Mouse (Mus musculus) intestine, embryonic 16.5 days (tissue): ENCODE data around the gene Slc16a9. TPM values are rescaled to one million over a fixed set of nuclear protein-coding genes. Genes with fewer than 3 reads are reported as not detected.

Experiments
- ATAC-seq: fragments of 200-750 bp; cut with Nextera tagmentation; 2 replicates; pipeline ENCODE4 v1.8.0; 2017; ENCODE audit warnings: moderate TSS enrichment, moderate library complexity
- H3K27ac ChIP-seq: fragments of 300-500 bp; sonication (generic); 2 replicates; pipeline ENCODE4 v1.5.1; 2014; ENCODE audit warnings: mild to moderate bottlenecking, low read length
- H3K27me3 ChIP-seq: fragments of 300-500 bp; sonication (generic); replicated peaks from 2 replicates; pipeline ENCODE4 v1.6.1; 2014; ENCODE audit warnings: low read length, control low read depth, mixed read lengths; ENCODE audit not compliant: control insufficient read depth, insufficient read depth
- H3K36me3 ChIP-seq: fragments of 300-500 bp; sonication (generic); 2 replicates; pipeline ENCODE4 v1.6.1; 2014; ENCODE audit warnings: low read length, control low read depth; ENCODE audit not compliant: control insufficient read depth, insufficient read depth
- H3K4me1 ChIP-seq: fragments of 300-500 bp; sonication (generic); 2 replicates; pipeline ENCODE4 v1.6.1; 2014; ENCODE audit warnings: low read length, control low read depth, mixed read lengths; ENCODE audit not compliant: control insufficient read depth, insufficient read depth
- H3K4me2 ChIP-seq: fragments of 300-500 bp; sonication (generic); 2 replicates; pipeline ENCODE4 v1.6.1; 2014; ENCODE audit warnings: low read depth, low read length, control low read depth
- H3K4me3 ChIP-seq: fragments of 300-500 bp; sonication (generic); 2 replicates; pipeline ENCODE4 v1.5.1; 2014; ENCODE audit warnings: mild to moderate bottlenecking, low read length
- H3K9ac ChIP-seq: fragments of 300-500 bp; sonication (generic); 2 replicates; pipeline ENCODE4 v1.6.1; 2014; ENCODE audit warnings: low read depth, low read length
- H3K9me3 ChIP-seq: fragments of 300-500 bp; sonication (generic); 2 replicates; pipeline ENCODE4 v1.6.1; 2016; ENCODE audit warnings: low read length, control low read depth; ENCODE audit not compliant: control insufficient read depth
- WGBS: fragments of 180-500 bp; shearing (Covaris S2); extraction: QIAGEN DNeasy Blood & Tissue Kit; methylation state at CpG from one replicate; pipeline ENCODE4 v1.1.7; 2014; 5-methylcytosine and 5-hydroxymethylcytosine counted together
- polyA plus RNA-seq: library from polyadenylated mRNA; unstranded; fragments of >200 nt; fragmentation: Nextera tagmentation; extraction: Ambion mirVana; gene quantifications from 2 replicates; pipeline ENCODE4 v1.2.1, GENCODE M21; 2015

The Slc16a9 gene
- polyA plus RNA-seq, 1 experiment from 2014 or later, result 0.50 TPM

DNA sequence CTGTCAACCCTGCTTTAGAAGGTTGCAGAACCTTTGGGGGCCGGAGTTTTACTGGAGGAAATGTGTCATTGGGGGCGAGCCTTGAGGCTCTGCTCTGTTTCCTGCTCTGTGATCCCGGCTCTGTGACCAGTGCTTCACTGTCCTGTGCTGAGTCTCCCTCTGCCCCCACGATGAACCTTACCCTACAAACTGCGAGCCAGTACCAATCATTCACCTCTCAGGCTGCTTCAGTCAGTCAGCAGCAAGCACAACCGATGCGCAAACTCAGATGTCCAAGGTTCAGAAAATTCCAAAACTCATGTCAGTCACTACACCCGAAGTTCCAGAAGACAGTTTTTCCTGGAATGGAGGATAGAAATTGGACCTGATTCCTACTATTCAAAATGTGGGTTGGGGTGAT, 64.5 kb downstream of the Slc16a9 start:
- no peak overlapping the region for H3K27ac ChIP-seq
- 91% methylated on average over 8 of the region's 8 CpGs for WGBS
- no peaks in the 10 kb centered on the region for H3K9me3 ChIP-seq
- H3K9ac ChIP-seq, result no peak overlapping the region
- no peaks in the 10 kb centered on the region for H3K4me1 ChIP-seq
- no peak overlapping the region for H3K4me2 ChIP-seq
- no peaks in the 10 kb centered on the region for H3K36me3 ChIP-seq
- H3K4me3 ChIP-seq, result no peak overlapping the region
- no peak for ATAC-seq
- H3K27me3 ChIP-seq, result no peaks in the 10 kb centered on the region

DNA sequence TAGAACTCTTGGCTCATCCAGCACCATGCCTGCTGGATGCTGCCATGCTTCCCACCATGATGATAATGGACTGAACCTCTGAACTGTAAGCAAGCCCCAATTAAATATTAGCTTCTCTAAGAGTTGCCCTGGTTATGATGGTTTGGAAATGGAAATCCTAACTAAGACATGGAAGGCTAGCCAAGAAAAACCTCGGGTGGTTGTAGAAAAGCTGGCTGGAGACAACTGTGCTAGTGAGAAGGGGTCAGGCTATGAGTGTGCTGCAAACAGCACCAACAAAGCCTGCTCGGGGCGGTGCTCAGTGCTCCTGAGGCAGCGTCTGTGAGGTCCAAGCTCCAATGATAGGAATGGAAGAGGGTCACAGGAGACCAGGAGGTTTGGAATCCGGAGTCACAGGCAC, 65.7 kb downstream of the Slc16a9 start:
- Histone ChIP-seq H3K27ac (no peak overlapping the region), H3K27me3 (no peaks in the 10 kb centered on the region), H3K4me1 (no peaks in the 10 kb centered on the region), H3K4me2 (no peak overlapping the region), H3K9ac (no peak overlapping the region), H3K9me3 (no peaks in the 10 kb centered on the region), H3K4me3 (no peak overlapping the region), H3K36me3 (no peaks in the 10 kb centered on the region)
- WGBS, result 84% methylated on average over 5 of the region's 5 CpGs
- no peak for ATAC-seq

DNA sequence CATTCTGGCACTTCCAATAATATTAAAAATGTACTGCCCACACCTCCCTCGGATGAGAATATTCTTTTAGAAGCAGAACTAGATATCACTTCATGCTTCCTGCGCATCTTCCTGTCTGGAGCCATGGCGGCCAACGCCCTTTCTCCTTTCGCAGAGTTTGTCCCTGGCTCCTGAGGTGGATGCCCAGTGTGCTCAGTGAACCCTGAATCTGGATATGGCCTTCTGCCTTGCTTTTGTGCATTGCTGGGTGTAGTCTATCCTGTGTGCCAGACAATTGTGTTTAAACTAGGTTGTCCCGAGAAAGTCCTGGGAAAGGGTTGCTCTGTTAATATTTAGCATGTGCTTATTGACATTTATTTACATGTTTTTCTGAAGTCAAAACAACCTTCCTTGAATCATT, 71.0 kb downstream of the Slc16a9 start:
- no peaks in the 10 kb centered on the region for H3K27me3 ChIP-seq
- H3K9ac ChIP-seq, result no peak overlapping the region
- ATAC-seq, result no peak
- H3K4me2 ChIP-seq, result no peak overlapping the region
- H3K4me3 ChIP-seq, result no peak overlapping the region
- H3K9me3 ChIP-seq, result no peaks in the 10 kb centered on the region
- no peaks in the 10 kb centered on the region for H3K36me3 ChIP-seq
- no peaks in the 10 kb centered on the region for H3K4me1 ChIP-seq
- 84% methylated on average over 6 of the region's 6 CpGs for WGBS
- H3K27ac ChIP-seq, result no peak overlapping the region

DNA sequence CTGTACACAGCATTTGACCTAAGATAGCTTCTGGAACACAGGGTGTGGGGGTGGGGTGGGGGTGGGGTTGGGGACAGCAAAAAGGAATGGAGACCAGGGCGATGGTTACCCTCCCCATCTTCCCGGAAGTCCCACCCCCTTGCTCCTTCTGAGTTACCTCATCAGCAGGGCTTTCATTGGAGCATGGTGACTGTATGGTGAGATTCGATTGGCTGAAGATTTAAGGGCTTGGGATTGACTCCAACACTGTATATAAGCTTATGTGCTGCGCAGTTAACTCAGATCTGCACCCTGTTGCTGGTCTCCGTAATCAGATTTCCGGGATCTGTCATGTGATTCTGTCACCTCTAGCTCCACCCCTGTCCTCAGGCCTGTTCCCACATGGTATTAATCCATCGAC, 72.0 kb downstream of the Slc16a9 start:
- no peak overlapping the region for H3K4me3 ChIP-seq
- no peak overlapping the region for H3K9ac ChIP-seq
- no peaks in the 10 kb centered on the region for H3K27me3 ChIP-seq
- no peaks in the 10 kb centered on the region for H3K36me3 ChIP-seq
- no peak overlapping the region for H3K27ac ChIP-seq
- 90% methylated on average over 7 of the region's 7 CpGs for WGBS
- no peak overlapping the region for H3K4me2 ChIP-seq
- ATAC-seq, result no peak
- H3K9me3 ChIP-seq, result no peaks in the 10 kb centered on the region
- no peaks in the 10 kb centered on the region for H3K4me1 ChIP-seq

DNA sequence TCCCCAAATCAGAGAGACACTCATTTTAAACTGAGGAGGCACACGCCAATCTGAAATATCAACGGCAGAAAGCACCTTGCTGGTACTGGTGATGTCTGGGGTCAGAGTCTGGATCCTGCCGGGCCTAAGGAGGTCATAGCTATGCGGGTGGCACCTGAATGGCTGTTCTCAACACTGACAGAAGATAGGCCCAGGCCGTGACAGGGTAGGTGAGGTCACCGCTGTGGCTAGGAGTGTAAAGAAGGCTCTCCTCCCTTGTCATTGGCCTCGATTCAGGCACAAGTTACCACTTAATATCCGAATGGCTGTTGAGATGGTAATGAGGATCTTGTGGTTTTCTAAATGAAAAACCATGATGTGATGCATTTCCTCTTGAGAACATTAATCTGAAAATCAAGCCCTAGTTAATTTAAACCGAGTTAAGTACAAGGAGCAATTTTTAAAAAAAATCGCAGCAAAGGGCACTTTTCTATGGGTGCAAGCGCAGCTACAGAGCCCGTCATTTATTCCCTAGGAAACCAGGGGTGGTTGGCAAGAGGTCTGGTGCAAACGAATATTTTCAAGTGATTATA, 72.6 kb downstream of the Slc16a9 start:
- no peaks in the 10 kb centered on the region for H3K36me3 ChIP-seq

DNA sequence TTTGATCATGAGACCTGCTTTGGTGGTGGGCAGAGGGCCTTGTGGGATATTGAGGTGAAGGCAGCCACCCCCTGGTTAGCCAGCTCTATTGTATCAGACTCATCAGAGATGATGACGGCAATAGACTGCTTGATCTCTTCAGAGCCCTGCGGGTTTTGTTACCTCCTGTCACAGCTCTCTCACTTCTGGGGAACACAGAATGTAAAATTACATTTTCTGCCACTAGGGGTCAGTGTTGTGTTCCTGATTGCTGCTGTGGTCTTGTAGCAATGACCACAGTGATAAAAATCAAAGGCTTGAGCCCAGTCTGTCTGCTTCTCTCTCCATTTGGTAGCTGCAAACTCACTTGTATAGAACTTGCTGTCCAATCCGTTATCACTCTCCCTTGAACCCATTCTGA, 73.7 kb downstream of the Slc16a9 start:
- no peak for ATAC-seq
- H3K4me2 ChIP-seq, result no peak overlapping the region
- H3K27ac ChIP-seq, result no peak overlapping the region
- H3K27me3 ChIP-seq, result no peaks in the 10 kb centered on the region
- H3K36me3 ChIP-seq, result no peaks in the 10 kb centered on the region
- no peaks in the 10 kb centered on the region for H3K9me3 ChIP-seq
- no peaks in the 10 kb centered on the region for H3K4me1 ChIP-seq
- no peak overlapping the region for H3K4me3 ChIP-seq
- H3K9ac ChIP-seq, result no peak overlapping the region
- 3% methylated on average over 3 of the region's 3 CpGs for WGBS

More for the DNA sequence above, 72.6 kb downstream of the Slc16a9 start:
- no peak overlapping the region for H3K4me3 ChIP-seq
- H3K4me2 ChIP-seq, result no peak overlapping the region
- H3K27ac ChIP-seq, result no peak overlapping the region
- 85% methylated on average over 13 of the region's 13 CpGs for WGBS
- H3K9me3 ChIP-seq, result no peaks in the 10 kb centered on the region
- no peaks in the 10 kb centered on the region for H3K27me3 ChIP-seq
- ATAC-seq, result no peak
- H3K4me1 ChIP-seq, result no peaks in the 10 kb centered on the region
- no peak overlapping the region for H3K9ac ChIP-seq

DNA sequence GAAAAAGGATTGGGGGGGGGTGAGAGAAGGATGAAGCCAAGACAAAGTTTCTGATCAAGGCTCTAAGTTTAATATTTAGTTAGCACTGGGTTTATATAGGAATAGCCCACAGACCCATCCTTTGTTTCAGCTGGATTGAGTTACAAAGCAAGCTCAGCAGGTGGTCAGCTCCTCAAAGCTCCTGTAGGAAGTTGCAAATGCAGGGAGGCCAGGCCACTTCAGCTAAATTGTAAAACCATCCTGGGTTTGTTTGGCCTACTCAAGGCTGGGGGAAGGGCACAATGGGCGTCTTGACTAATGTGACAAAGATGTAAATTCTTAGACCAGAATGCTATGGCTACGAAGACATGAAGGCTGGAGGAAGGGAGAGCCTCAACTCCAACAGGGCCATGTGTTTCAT, 80.6 kb downstream of the Slc16a9 start:
- ATAC-seq, result no peak
- H3K27ac ChIP-seq, result no peak overlapping the region
- no peaks in the 10 kb centered on the region for H3K27me3 ChIP-seq
- H3K9ac ChIP-seq, result no peak overlapping the region
- no peaks in the 10 kb centered on the region for H3K36me3 ChIP-seq
- 22% methylated on average over 2 of the region's 2 CpGs for WGBS
- no peak overlapping the region for H3K4me2 ChIP-seq
- no peak overlapping the region for H3K4me3 ChIP-seq
- H3K4me1 ChIP-seq, result no peaks in the 10 kb centered on the region
- H3K9me3 ChIP-seq, result no peaks in the 10 kb centered on the region

DNA sequence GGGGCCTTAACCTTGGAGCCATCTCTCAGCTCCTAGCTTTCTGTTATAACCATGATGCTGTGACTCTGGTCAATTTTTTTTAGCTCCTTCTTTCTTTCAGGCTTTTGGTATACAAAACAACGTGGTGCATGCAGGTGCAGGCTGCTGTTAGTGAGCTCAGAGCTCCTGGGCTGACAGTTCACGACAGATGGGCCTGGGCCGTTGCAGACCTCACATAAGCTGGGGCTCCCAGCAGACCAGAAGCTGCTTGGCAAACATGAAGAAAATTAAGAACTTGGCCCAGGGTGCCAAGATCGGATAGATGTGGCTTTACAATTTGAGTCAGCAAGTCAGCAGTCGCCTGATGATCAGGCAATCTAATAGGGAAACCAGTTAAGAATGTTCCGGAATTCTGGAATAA, 82.4 kb downstream of the Slc16a9 start:
- WGBS, result 81% methylated on average over 6 of the region's 6 CpGs
- no peaks in the 10 kb centered on the region for H3K4me1 ChIP-seq
- H3K9ac ChIP-seq, result no peak overlapping the region
- H3K9me3 ChIP-seq, result no peaks in the 10 kb centered on the region
- H3K27me3 ChIP-seq, result no peaks in the 10 kb centered on the region
- H3K27ac ChIP-seq, result no peak overlapping the region
- H3K4me3 ChIP-seq, result no peak overlapping the region
- H3K36me3 ChIP-seq, result no peaks in the 10 kb centered on the region
- no peak for ATAC-seq
- H3K4me2 ChIP-seq, result no peak overlapping the region

DNA sequence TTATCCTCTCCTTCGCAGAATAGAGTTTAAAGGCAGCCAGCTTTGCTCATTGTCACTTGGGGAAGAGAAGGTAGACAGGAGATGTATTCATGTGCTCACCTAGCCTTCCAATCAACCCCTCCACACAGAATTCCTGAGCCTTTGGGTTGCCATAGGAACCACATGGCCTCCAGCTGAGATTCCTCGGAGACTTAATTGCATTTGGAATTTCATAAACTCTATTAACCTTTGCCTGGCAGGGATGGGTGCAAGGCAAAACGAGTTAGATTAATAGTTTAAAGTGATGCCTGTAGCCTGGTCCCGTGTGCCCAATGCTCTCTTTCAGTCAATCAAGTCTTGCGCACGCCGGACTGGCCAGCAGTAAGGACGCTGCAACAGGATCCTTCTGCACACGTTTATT, 83.2 kb downstream of the Slc16a9 start:
- Histone ChIP-seq H3K27ac (no peak overlapping the region), H3K27me3 (no peaks in the 10 kb centered on the region), H3K4me2 (no peak overlapping the region), H3K9ac (no peak overlapping the region), H3K4me1 (no peaks in the 10 kb centered on the region), H3K36me3 (no peaks in the 10 kb centered on the region), H3K4me3 (no peak overlapping the region), H3K9me3 (no peaks in the 10 kb centered on the region)
- ATAC-seq, result no peak
- 79% methylated on average over 9 of the region's 9 CpGs for WGBS
